Mouse (Mus musculus) ovary, adult 10 weeks (tissue): Measurements from ENCODE around the gene Gm26558. TPM values are rescaled to one million over a fixed set of nuclear protein-coding genes. Genes with fewer than 3 reads are reported as not detected.

Source experiments
- polyA plus RNA-seq: library from polyadenylated mRNA; stranded (reverse); fragments of 350-450 nt; fragmentation: Illumina TruSeq; extraction: RNeasy Lipid Tissue Mini Kit (QIAGEN cat#74804); gene quantifications from one replicate; pipeline ENCODE4 v1.2.3, GENCODE M21; 2014

The Gm26558 gene
- polyA plus RNA-seq, result not detected

DNA sequence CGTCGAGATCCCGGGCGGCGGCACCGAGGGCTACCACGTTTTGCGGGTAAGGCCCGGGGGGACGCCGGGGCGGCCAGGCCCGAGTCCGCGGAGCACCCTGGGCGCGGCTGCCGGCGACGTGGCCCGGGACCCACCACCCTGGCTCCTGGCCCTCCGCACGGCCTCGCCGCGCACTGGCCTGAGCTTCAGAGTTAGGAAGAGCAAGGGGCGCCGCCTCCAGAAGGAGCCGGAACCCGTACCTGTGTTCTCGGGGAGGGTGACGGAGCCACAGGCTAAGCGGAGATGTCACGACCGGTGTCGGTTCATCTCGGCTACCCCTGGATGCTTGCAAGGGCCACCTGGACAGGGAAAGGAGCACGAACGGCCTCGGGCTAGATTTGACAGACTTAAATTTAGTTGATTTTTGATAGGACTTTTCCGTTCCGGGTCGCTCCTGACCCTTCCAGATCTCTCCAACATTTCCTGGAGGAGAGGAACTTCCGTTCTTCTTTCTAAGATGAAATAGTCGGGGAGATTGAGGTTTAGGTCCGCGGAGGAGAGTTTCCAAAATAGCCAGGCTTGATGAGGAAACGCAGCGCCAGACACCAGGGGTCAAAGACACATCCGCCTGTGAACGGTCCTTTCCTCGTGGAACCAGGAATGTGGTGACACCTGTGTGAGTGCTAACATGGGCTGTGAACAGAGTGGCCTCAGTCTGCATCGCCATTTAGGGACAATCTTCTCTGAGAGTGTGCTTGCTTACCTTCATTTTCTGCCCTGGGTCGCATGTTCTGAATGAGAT is at the start of gene Gm26558:
Gene Gm26558 (minus strand): TSS at position 394 of the 781 bp plus-strand sequence.

DNA sequence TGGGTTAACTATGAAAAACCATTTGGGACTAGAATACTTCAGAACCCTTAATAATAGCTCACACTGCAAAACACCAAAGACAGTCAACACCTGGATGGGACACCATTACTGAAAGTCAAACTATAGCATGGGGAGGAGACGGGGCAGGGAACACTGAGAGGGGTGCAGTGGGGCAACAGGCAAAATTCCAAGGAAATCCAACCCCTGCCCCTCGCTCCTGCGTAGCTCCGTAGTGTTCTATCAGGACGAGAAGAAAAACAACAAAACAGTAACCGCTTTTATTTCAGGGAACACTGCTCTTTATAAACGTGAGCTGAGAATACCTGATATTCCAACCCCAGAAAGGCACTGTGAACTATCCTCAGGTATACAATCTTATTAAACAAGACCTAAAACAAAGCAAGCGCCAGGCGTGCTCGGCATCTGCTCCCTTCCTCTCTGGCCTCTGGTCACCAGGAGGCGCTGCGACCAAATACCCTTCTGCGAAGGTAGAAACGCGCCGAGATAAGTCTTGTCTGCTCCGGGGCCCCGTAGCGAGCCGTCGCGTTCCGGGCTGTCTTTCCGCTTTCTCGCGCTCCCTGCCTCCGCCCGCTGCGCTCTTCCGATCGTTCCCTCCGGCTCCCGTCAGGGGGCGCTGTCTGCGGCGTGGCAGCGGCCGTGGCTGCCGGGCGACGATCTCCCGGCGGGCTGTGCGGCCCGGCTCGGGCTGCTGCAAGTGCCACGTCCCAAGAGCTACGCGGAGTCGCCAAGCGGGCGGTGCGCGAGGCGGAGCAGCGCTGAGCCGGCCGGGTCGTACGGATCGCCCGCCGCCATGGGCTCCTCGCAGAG is 807 bp downstream of the Gm26558 start, which contains the start of gene Gorasp2:
Gene Gorasp2 (plus strand): TSS at position 690 of the 828 bp plus-strand sequence.

Other genes starting within 250 kb of the Gm26558 start
- gene Sp5, start 187.2 kb downstream of the Gm26558 start, polyA plus RNA-seq, result not detected
- gene Erich2, start 153.3 kb downstream of the Gm26558 start, polyA plus RNA-seq, result 6.5 TPM
- gene Gad1, start 109.0 kb downstream of the Gm26558 start, polyA plus RNA-seq, result not detected
- 92.3 TPM for gene Gorasp2, start 532 bp downstream of the Gm26558 start, polyA plus RNA-seq
- gene Tlk1, start 163.6 kb upstream of the Gm26558 start, polyA plus RNA-seq, result 123 TPM